Comparison of ENCODE assay signal across 8 mouse cellular contexts in the genomic region with DNA sequence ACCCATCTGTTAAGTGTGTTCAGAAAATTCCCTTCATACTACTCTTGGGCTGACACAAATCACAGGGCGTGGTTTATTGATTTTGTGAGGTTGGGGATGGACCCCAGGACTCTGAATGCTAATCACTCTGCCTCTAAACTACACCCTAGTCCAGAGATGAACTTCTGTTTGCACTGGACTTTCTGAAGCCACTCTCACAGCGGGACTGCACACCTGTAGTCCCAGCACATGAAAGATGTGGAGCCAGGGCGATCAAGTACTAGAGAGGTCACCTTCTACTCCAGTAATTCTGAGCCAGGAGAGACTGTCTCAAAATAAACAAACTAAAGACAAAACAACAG. TPM values are rescaled to one million over a fixed set of nuclear protein-coding genes. Genes with fewer than 3 reads are reported as not detected.
DNase-seq lines count a peak whose midpoint lies in the region; ATAC-seq lines count a peak whose summit lies in the region.

No protein-coding gene starts in this region.

- no peaks in the 10 kb centered on the region for H3K9me3 ChIP-seq in lung, embryonic 15.5 days
- no peaks in the 10 kb centered on the region for H3K9me3 ChIP-seq in forebrain, embryonic 11.5 days (ENCODE audit: control insufficient read depth, low read length)
- H3K9me3 ChIP-seq in limb, embryonic 15.5 days: no peaks in the 10 kb centered on the region
- H3K9me3 ChIP-seq in stomach, embryonic 14.5 days (ENCODE audit: control insufficient read depth, low read depth, low read length): no peaks in the 10 kb centered on the region

- H3K36me3 ChIP-seq in lung, embryonic 15.5 days: peaks cover 48% of the 10 kb centered on the region
- peaks cover 2% of the 10 kb centered on the region; the same call in 1 of the 2 replicates for H3K36me3 ChIP-seq in forebrain, embryonic 11.5 days (ENCODE audit: control insufficient read depth, insufficient read depth, low read length)
- H3K36me3 ChIP-seq in limb, embryonic 15.5 days: peaks cover 44% of the 10 kb centered on the region
- peaks cover 31% of the 10 kb centered on the region for H3K36me3 ChIP-seq in stomach, embryonic 14.5 days (ENCODE audit: control insufficient read depth, insufficient read depth, low read length)

- H3K27ac ChIP-seq in lung, embryonic 15.5 days: peak overlapping the region; percentile 97
- no peak overlapping the region for H3K27ac ChIP-seq in forebrain, embryonic 11.5 days (ENCODE audit: low read depth, low read length)
- peak overlapping the region; percentile 97 for H3K27ac ChIP-seq in limb, embryonic 15.5 days
- peak overlapping the region; percentile 91; the same call in 1 of the 2 replicates for H3K27ac ChIP-seq in stomach, embryonic 14.5 days (ENCODE audit: low read length)

- no peak for DNase-seq in lung, postnatal 14 days
- DNase-seq in forebrain, embryonic 11.5 days (ENCODE audit: low spot score): no peak
- no peak for DNase-seq in embryo, embryonic 9.5 days (ENCODE audit: extremely low spot score)
- DNase-seq in layer of hippocampus, adult 8-10 months (ENCODE audit: low spot score in 2 of 2): no peak
- DNase-seq in layer of hippocampus, postnatal 25 days (ENCODE audit: extremely low spot score in 1 of 2, low spot score in 1 of 2): no peak

- peak overlapping the region; percentile 71 for H3K4me2 ChIP-seq in lung, embryonic 15.5 days
- H3K4me2 ChIP-seq in forebrain, embryonic 11.5 days (ENCODE audit: low read depth, low read length, severe bottlenecking): peak overlapping the region; percentile 92; the same call in 1 of the 2 replicates
- peak overlapping the region; percentile 79 for H3K4me2 ChIP-seq in limb, embryonic 15.5 days
- peak overlapping the region; percentile 57 for H3K4me2 ChIP-seq in stomach, embryonic 14.5 days (replicated peaks; ENCODE audit: low read depth, low read length)

- peak overlapping the region; percentile 82 for H3K4me3 ChIP-seq in lung, embryonic 15.5 days
- H3K4me3 ChIP-seq in forebrain, embryonic 11.5 days (ENCODE audit: low read depth, low read length): peak overlapping the region; percentile 52
- H3K4me3 ChIP-seq in limb, embryonic 15.5 days: peak overlapping the region; percentile 85
- peak overlapping the region; percentile 58 for H3K4me3 ChIP-seq in stomach, embryonic 14.5 days (ENCODE audit: low read depth, low read length)

- H3K4me1 ChIP-seq in lung, embryonic 15.5 days: peaks cover 51% of the 10 kb centered on the region
- H3K4me1 ChIP-seq in forebrain, embryonic 11.5 days (replicated peaks; ENCODE audit: control insufficient read depth, insufficient read depth, low read length): peaks cover 6% of the 10 kb centered on the region; the same call in 1 of the 2 replicates
- peaks cover 35% of the 10 kb centered on the region for H3K4me1 ChIP-seq in limb, embryonic 15.5 days
- peaks cover 25% of the 10 kb centered on the region for H3K4me1 ChIP-seq in stomach, embryonic 14.5 days (ENCODE audit: control insufficient read depth, insufficient read depth, low read length)

- WGBS in lung, embryonic 15.5 days: 35% methylated on average over 3 of the region's 3 CpGs
- 62% methylated on average over 3 of the region's 3 CpGs for WGBS in forebrain, embryonic 11.5 days
- WGBS in limb, embryonic 15.5 days: 48% methylated on average over 3 of the region's 3 CpGs
- WGBS in stomach, embryonic 14.5 days: 33% methylated on average over 3 of the region's 3 CpGs

- H3K9ac ChIP-seq in lung, embryonic 15.5 days: peak overlapping the region; percentile 87; the same call in 1 of the 2 replicates
- no peak overlapping the region; the same call in 1 of the 2 replicates for H3K9ac ChIP-seq in forebrain, embryonic 11.5 days (ENCODE audit: low read length)
- H3K9ac ChIP-seq in limb, embryonic 15.5 days: no peak overlapping the region
- H3K9ac ChIP-seq in stomach, embryonic 14.5 days (replicated peaks; ENCODE audit: low read depth, low read length): 0 out of 2 replicates have a peak overlapping the region, but pooled peaks have one; percentile 68

- ATAC-seq in lung, embryonic 15.5 days (ENCODE audit: borderline replicate concordance, extremely low read depth, low FRiP score, low TSS enrichment): no peak
- ATAC-seq in forebrain, embryonic 11.5 days (replicated peaks; ENCODE audit: low FRiP score): no peak
- no peak for ATAC-seq in limb, embryonic 15.5 days (ENCODE audit: insufficient number of reproducible peaks, low FRiP score, low TSS enrichment, low read depth)
- no peak for ATAC-seq in stomach, embryonic 14.5 days (ENCODE audit: insufficient number of reproducible peaks, insufficient read depth, low FRiP score, low read depth)

- no peaks in the 10 kb centered on the region for H3K27me3 ChIP-seq in lung, embryonic 15.5 days
- H3K27me3 ChIP-seq in forebrain, embryonic 11.5 days (ENCODE audit: control insufficient read depth, insufficient read depth, low read length): no peaks in the 10 kb centered on the region
- no peaks in the 10 kb centered on the region for H3K27me3 ChIP-seq in limb, embryonic 15.5 days
- no peaks in the 10 kb centered on the region for H3K27me3 ChIP-seq in stomach, embryonic 14.5 days (ENCODE audit: control insufficient read depth, insufficient read depth, low read length)

RNA-seq across cellular contexts. Expression of a gene that starts 0.4 kb away (rescaled TPM):
- polyA plus RNA-seq in lung, embryonic 15.5 days (2015; fragmentation: Nextera tagmentation; extraction: Ambion mirVana): 27.7 and 30.0 TPM in 2 replicates
- 5.1 and 5.9 TPM in 2 replicates for polyA plus RNA-seq in forebrain, embryonic 11.5 days (2014; fragmentation: Nextera tagmentation; extraction: Ambion mirVana)
- polyA plus RNA-seq in limb, embryonic 15.5 days (2015; fragmentation: Nextera tagmentation; extraction: Ambion mirVana): 20.9 and 22.7 TPM in 2 replicates
- polyA plus RNA-seq in stomach, embryonic 14.5 days (2014; fragmentation: Nextera tagmentation; extraction: Ambion mirVana): 10.3 and 10.4 TPM in 2 replicates
- 10 to 100 TPM in 2 of 4 experiments, 1 to 10 TPM in 2; 7.2 to 10.1 (median 9.3) TPM for total RNA-seq in layer of hippocampus, adult 8-10 months (2022)
- total RNA-seq in layer of hippocampus, postnatal 25 days (2021): 1 to 10 TPM; 6.3 to 7.4 TPM

RNA-seq across cellular contexts. Expression of a gene that starts 36.3 kb away (rescaled TPM):
- polyA plus RNA-seq in lung, embryonic 15.5 days (2015; fragmentation: Nextera tagmentation; extraction: Ambion mirVana): 2.1 and 2.3 TPM in 2 replicates
- polyA plus RNA-seq in forebrain, embryonic 11.5 days (2014; fragmentation: Nextera tagmentation; extraction: Ambion mirVana): 0.60 TPM in 1 of 2 replicates, not detected in the other
- 0.64 and 0.70 TPM in 2 replicates for polyA plus RNA-seq in limb, embryonic 15.5 days (2015; fragmentation: Nextera tagmentation; extraction: Ambion mirVana)
- 2.8 and 2.9 TPM in 2 replicates for polyA plus RNA-seq in stomach, embryonic 14.5 days (2014; fragmentation: Nextera tagmentation; extraction: Ambion mirVana)
- total RNA-seq in layer of hippocampus, adult 8-10 months (2022): not detected
- total RNA-seq in layer of hippocampus, postnatal 25 days (2021): not detected

RNA-seq across cellular contexts. Expression of a gene that starts 38.9 kb away (rescaled TPM):
- polyA plus RNA-seq in lung, embryonic 15.5 days (2015; fragmentation: Nextera tagmentation; extraction: Ambion mirVana): 154 TPM in 2 replicates
- polyA plus RNA-seq in forebrain, embryonic 11.5 days (2014; fragmentation: Nextera tagmentation; extraction: Ambion mirVana): 138 and 162 TPM in 2 replicates
- 84.3 and 89.8 TPM in 2 replicates for polyA plus RNA-seq in limb, embryonic 15.5 days (2015; fragmentation: Nextera tagmentation; extraction: Ambion mirVana)
- polyA plus RNA-seq in stomach, embryonic 14.5 days (2014; fragmentation: Nextera tagmentation; extraction: Ambion mirVana): 111 and 120 TPM in 2 replicates
- total RNA-seq in layer of hippocampus, adult 8-10 months (2022): 1 to 10 TPM in 2 of 4 experiments, under 1 TPM in 2; 0.45 to 4.3 (median 2.1) TPM
- total RNA-seq in layer of hippocampus, postnatal 25 days (2021): 1 to 10 TPM; 1.1 to 2.5 TPM

RNA-seq across cellular contexts. Expression of a gene that starts 53.5 kb away (rescaled TPM):
- 62.0 and 68.0 TPM in 2 replicates for polyA plus RNA-seq in lung, embryonic 15.5 days (2015; fragmentation: Nextera tagmentation; extraction: Ambion mirVana)
- polyA plus RNA-seq in forebrain, embryonic 11.5 days (2014; fragmentation: Nextera tagmentation; extraction: Ambion mirVana): 25.5 and 27.5 TPM in 2 replicates
- 38.1 and 41.0 TPM in 2 replicates for polyA plus RNA-seq in limb, embryonic 15.5 days (2015; fragmentation: Nextera tagmentation; extraction: Ambion mirVana)
- 39.8 and 45.1 TPM in 2 replicates for polyA plus RNA-seq in stomach, embryonic 14.5 days (2014; fragmentation: Nextera tagmentation; extraction: Ambion mirVana)
- total RNA-seq in layer of hippocampus, adult 8-10 months (2022): 10 to 100 TPM; 12.7 to 23.0 (median 19.2) TPM
- total RNA-seq in layer of hippocampus, postnatal 25 days (2021): 10 to 100 TPM; 13.1 to 18.4 TPM

Comparison
In these comparisons a context has a peak if more than half of its experiments do, and no peak if none do; other contexts are left out.
1. H3K9ac ChIP-seq: peak in lung, embryonic 15.5 days (single experiment) and stomach, embryonic 14.5 days (single experiment); none in forebrain, embryonic 11.5 days (single experiment) and limb, embryonic 15.5 days (single experiment).
2. Peak in every context shown above with its lines, with median percentiles within 50 percentile points of each other: H3K4me2 ChIP-seq and H3K4me3 ChIP-seq.